10 mouse cellular contexts compared by ENCODE assay signal in genomic region chr17:43675228-43675627, GRCm38 (mm10). TPM values are rescaled to one million over a fixed set of nuclear protein-coding genes. Genes with fewer than 3 reads are reported as not detected.
DNase-seq lines count a peak whose midpoint lies in the region; ATAC-seq and TF ChIP-seq lines count a peak whose summit lies in the region.
"Had no signal": no experiment of that assay in that cellular context is flagged by ENCODE, and none has a peak within 500 bp of the region (broad histone marks: within the 10 kb centered on the region; RNA-seq: fewer than 3 reads in every experiment).

No protein-coding gene starts in this region.

- H3ac ChIP-seq in myocyte (ENCODE audit: control insufficient read depth, insufficient read length): no peak overlapping the region

- no peak for ATAC-seq in cerebellum, adult (ENCODE audit: insufficient number of reproducible peaks, low FRiP score, low TSS enrichment)

- no peak overlapping the region for H3K4me2 ChIP-seq in myocyte (ENCODE audit: low read depth)
- H3K4me2 ChIP-seq: stomach, embryonic 15.5 days had no signal

- H3K27me3 ChIP-seq in myocyte (ENCODE audit: control insufficient read depth, insufficient read depth, insufficient read length): no peaks in the 10 kb centered on the region
- H3K27me3 ChIP-seq: stomach, embryonic 15.5 days had no signal

- no peak for TF ChIP-seq POLR2A in myocyte (IDR thresholded peaks at IDR 0.05; ENCODE audit: insufficient read length, low read depth)

- no peaks in the 10 kb centered on the region for H3K79me2 ChIP-seq in myocyte (ENCODE audit: control insufficient read depth, insufficient read depth)

- H3K4me3 ChIP-seq in myocyte: no peak overlapping the region
- H3K4me3 ChIP-seq: midbrain, embryonic 10.5 days; stomach, embryonic 15.5 days had no signal

- DNase-seq in adrenal gland, postnatal 14 days: peak; percentile 14
- DNase-seq in adrenal gland, postnatal 25 days: no peak
- peak; percentile 23 for DNase-seq in ovary, postnatal 14 days (ENCODE audit: low spot score)
- no peak for DNase-seq in ovary, postnatal 36 days (ENCODE audit: low spot score)
- peak; percentile 21 for DNase-seq in kidney, postnatal 10 days
- DNase-seq in spleen, postnatal 10 days (ENCODE audit: low spot score in 2 of 2): no peak

- H3K36me3 ChIP-seq in myocyte (ENCODE audit: control insufficient read depth, insufficient read depth): no peaks in the 10 kb centered on the region
- H3K36me3 ChIP-seq: stomach, embryonic 15.5 days had no signal

TF ChIP-seq in myocyte, 11 proteins besides CTCF, POLR2A, EP300 and RAD21:
- TF ChIP-seq CEBPB (IDR thresholded peaks at IDR 0.05; ENCODE audit: insufficient read depth, poor library complexity, severe bottlenecking) (peak; percentile 78; the same call in 1 of the 2 replicates), REST (IDR thresholded peaks at IDR 0.05; ENCODE audit: insufficient read depth, insufficient read length) (no peak)
TF ChIP-seq in myocyte: peak in this region for 1.

RNA-seq across cellular contexts. Expression of gene Cyp39a1, which starts 8.0 kb away (rescaled TPM):
- total RNA-seq in adrenal gland, postnatal 14 days (2021): 6.3 and 12.3 TPM in 2 replicates
- 4.2 and 5.1 TPM in 2 replicates for total RNA-seq in adrenal gland, postnatal 25 days (2021)
- polyA plus RNA-seq in myocyte (2012; fragmentation: generic; extraction: Trizol): 1.7 TPM

RNA-seq across cellular contexts. Expression of gene Slc25a27, which starts 8.2 kb away (rescaled TPM):
- total RNA-seq in adrenal gland, postnatal 14 days (2021): 3.1 and 4.6 TPM in 2 replicates
- total RNA-seq in adrenal gland, postnatal 25 days (2021): 6.3 and 6.6 TPM in 2 replicates
- polyA plus RNA-seq in myocyte (2012; fragmentation: generic; extraction: Trizol): 1.1 TPM

RNA-seq across cellular contexts. Expression of gene Tdrd6, which starts 45.1 kb away (rescaled TPM):
- total RNA-seq in adrenal gland, postnatal 14 days (2021): not detected in 2 replicates
- not detected in 2 replicates for total RNA-seq in adrenal gland, postnatal 25 days (2021)
- polyA plus RNA-seq in myocyte (2012; fragmentation: generic; extraction: Trizol): 0.08 TPM

Comparison
In these comparisons a context has a peak if more than half of its experiments do, and no peak if none do; other contexts are left out.
1. DNase-seq: peak in adrenal gland, postnatal 14 days (single experiment), ovary, postnatal 14 days (single experiment) and kidney, postnatal 10 days (single experiment); none in adrenal gland, postnatal 25 days (single experiment), ovary, postnatal 36 days (single experiment) and spleen, postnatal 10 days (0 of 2).